Mouse (Mus musculus) CH12.LX (cell line): ENCODE data around the gene Mttp. TPM values are rescaled to one million over a fixed set of nuclear protein-coding genes. Genes with fewer than 3 reads are reported as not detected.

Experiments used
- DNase-seq: peaks from one replicate; pipeline ENCODE4 v3.0.0-alpha.2; 2013; ENCODE audit errors: extremely low read depth
- H3K27ac ChIP-seq: 2 replicates; pipeline ENCODE4 v1.5.1; 2012; ENCODE audit warnings: low read depth, mild to moderate bottlenecking, control low read depth, moderate library complexity; ENCODE audit not compliant: insufficient read depth
- H3K27me3 ChIP-seq: replicated peaks from 2 replicates; pipeline ENCODE3; 2012; ENCODE audit warnings: inconsistent platforms
- H3K36me3 ChIP-seq, 2 experiments: replicated peaks in 1 of 2; 2 replicates each; pipeline versions ENCODE3 to v1.6.1; 2012; ENCODE audit warnings: inconsistent platforms in 1 of 2, low read length in 1 of 2, mild to moderate bottlenecking in 1 of 2, mixed read lengths in 1 of 2, moderate library complexity in 1 of 2; ENCODE audit not compliant: control insufficient read depth in 1 of 2, insufficient read depth in 1 of 2
- H3K4me1 ChIP-seq, 2 experiments: 2 replicates each; pipeline ENCODE4 v1.6.1; 2012; ENCODE audit warnings: inconsistent platforms in 1 of 2, moderate library complexity in 1 of 2; ENCODE audit not compliant: insufficient read depth in 2 of 2, control insufficient read depth in 1 of 2
- H3K4me2 ChIP-seq: 2 replicates; pipeline ENCODE4 v1.6.1; 2012; ENCODE audit warnings: low read depth, mild to moderate bottlenecking, control low read depth; ENCODE audit not compliant: poor library complexity, insufficient read depth, severe bottlenecking
- H3K4me3 ChIP-seq, 3 experiments: fragments of 150-350 bp in 1 of 3; sonication (generic) in 1 of 3; replicated peaks in 1 of 3; 2 replicates each; pipeline versions ENCODE3 to v1.5.1; 2011 to 2012; ENCODE audit warnings: low read depth in 2 of 3, low read length in 2 of 3, mild to moderate bottlenecking in 2 of 3, moderate library complexity in 2 of 3, control low read depth in 1 of 3, improper control_type of control experiment in 1 of 3, inconsistent platforms in 1 of 3, mixed read lengths in 1 of 3; ENCODE audit not compliant: poor library complexity in 1 of 3
- H3K79me2 ChIP-seq: replicated peaks from 2 replicates; pipeline ENCODE4 v1.6.1; 2012; ENCODE audit warnings: mild to moderate bottlenecking, moderate library complexity; ENCODE audit not compliant: control insufficient read depth, poor library complexity, insufficient read depth, severe bottlenecking; ENCODE audit errors: extremely low read depth
- H3K9ac ChIP-seq: 2 replicates; pipeline ENCODE4 v1.6.1; 2012; ENCODE audit warnings: low read depth, mild to moderate bottlenecking, control low read depth, moderate library complexity; ENCODE audit not compliant: insufficient read depth
- H3K9me3 ChIP-seq: replicated peaks from 2 replicates; pipeline ENCODE3; 2012; ENCODE audit warnings: low read length, inconsistent platforms, mixed read lengths
- CHD1 ChIP-seq: IDR thresholded peaks from 2 replicates; pipeline ENCODE4 v1.6.1; 2012; ENCODE audit warnings: low read depth, low read length, improper control_type of control experiment, inconsistent platforms
- CHD2 ChIP-seq: IDR thresholded peaks from 2 replicates; pipeline ENCODE4 v1.6.1; 2011; ENCODE audit warnings: low read length, improper control_type of control experiment
- ETS1 ChIP-seq: conservative IDR thresholded peaks from 2 replicates; pipeline ENCODE4 v1.6.1; 2012; ENCODE audit warnings: low read depth, mild to moderate bottlenecking, inconsistent platforms, low read length, improper control_type of control experiment, moderate library complexity
- HCFC1 ChIP-seq: IDR thresholded peaks from 2 replicates; pipeline ENCODE4 v1.6.1; 2012; ENCODE audit warnings: low read depth, mild to moderate bottlenecking, inconsistent platforms, low read length, improper control_type of control experiment
- MAX ChIP-seq: IDR thresholded peaks from 2 replicates; pipeline ENCODE4 v1.6.1; 2011; ENCODE audit warnings: low read length, improper control_type of control experiment
- MXI1 ChIP-seq: IDR thresholded peaks from 2 replicates; pipeline ENCODE4 v1.6.1; 2011; ENCODE audit warnings: mild to moderate bottlenecking, low read depth, low read length, improper control_type of control experiment
- POLR2A ChIP-seq: IDR thresholded peaks from 2 replicates; pipeline ENCODE4 v1.6.1; 2011; ENCODE audit warnings: low read depth, mild to moderate bottlenecking, improper control_type of control experiment, low read length
- POLR2AphosphoS2 ChIP-seq: IDR thresholded peaks from 2 replicates; pipeline ENCODE4 v1.6.1; 2011; ENCODE audit warnings: low read depth, low read length, improper control_type of control experiment
- RCOR1 ChIP-seq: conservative IDR thresholded peaks from 2 replicates; pipeline ENCODE4 v1.6.1; 2012; ENCODE audit warnings: low read depth, mild to moderate bottlenecking, inconsistent platforms, low read length, improper control_type of control experiment
- TCF12 ChIP-seq: IDR thresholded peaks from 2 replicates; pipeline ENCODE4 v1.6.1; 2014; ENCODE audit warnings: low read depth, mild to moderate bottlenecking, inconsistent platforms, low read length, improper control_type of control experiment
- USF1 ChIP-seq: IDR thresholded peaks from 2 replicates; pipeline ENCODE4 v1.6.1; 2014; ENCODE audit warnings: low read depth, mild to moderate bottlenecking, inconsistent platforms, low read length, improper control_type of control experiment
- USF2 ChIP-seq: conservative IDR thresholded peaks from 2 replicates; pipeline ENCODE4 v1.6.1; 2011; ENCODE audit warnings: low read depth, low read length, improper control_type of control experiment
- ZKSCAN1 ChIP-seq: IDR thresholded peaks from 2 replicates; pipeline ENCODE4 v1.6.1; 2012; ENCODE audit warnings: low read depth, inconsistent platforms, low read length, improper control_type of control experiment, borderline replicate concordance
- ZMIZ1 ChIP-seq: IDR thresholded peaks from 2 replicates; pipeline ENCODE4 v1.6.1; 2012; ENCODE audit warnings: low read depth, mild to moderate bottlenecking, inconsistent platforms, low read length, improper control_type of control experiment
- dilution Hi-C: fragments of 300-500 bp; cut with MboI; formaldehyde crosslinking; loops from 2 replicates; pipeline ENCODE4 v1.14.3; 2020; ENCODE audit warnings: low sequenced_read_pairs; ENCODE audit not compliant: extremely low pct_unique_long_range_greater_than_20kb, extremely low pct_ligation_motif_present
- in situ Hi-C: fragments of 300-500 bp; cut with MboI; formaldehyde crosslinking; loops from 3 replicates; pipeline ENCODE4 v1.14.3; 2019; ENCODE audit warnings: low sequenced_read_pairs, low pct_ligation_motif_present, low pct_unique_long_range_greater_than_20kb, mixed read lengths
- polyA plus RNA-seq: library from polyadenylated mRNA; unstranded; fragments of >175 nt; gene quantifications from 2 replicates; pipeline ENCODE4 v1.2.1, GENCODE M21; 2012; ENCODE audit warnings: low read depth; ENCODE audit not compliant: insufficient read length
- total RNA-seq, 2 experiments: library from RNA; depleted of rRNA; stranded (reverse); fragments of 300-350 nt in 1 of 2; fragments of >200 nt in 1 of 2; gene quantifications; 2 replicates each; pipeline ENCODE4 v1.2.3; 2012 to 2014

Mttp gene
- total and polyA plus RNA-seq, 3 experiments: 4.5 to 6.3 (median 5.9) TPM

DNA sequence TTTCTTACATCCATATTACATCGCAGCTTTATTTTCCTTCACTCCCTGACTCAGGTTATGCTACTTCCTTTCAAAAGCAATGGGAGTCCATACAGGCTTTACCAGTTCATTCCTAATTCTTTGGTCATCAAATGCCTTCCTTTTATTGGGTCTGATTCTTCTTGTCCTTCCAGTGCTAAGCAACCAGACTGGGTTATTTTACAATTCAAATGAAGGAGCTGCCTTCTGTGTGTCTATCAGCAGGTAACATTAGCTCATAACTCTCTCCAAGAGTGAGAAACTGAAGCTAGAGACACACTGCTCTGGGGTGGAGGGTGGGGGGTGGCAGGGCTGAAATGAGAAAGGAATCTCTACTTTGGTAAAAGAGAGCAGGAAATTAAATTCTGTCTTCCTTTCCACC is 14.1 kb downstream of the Mttp start:
- no peak overlapping the region for H3K27ac ChIP-seq
- no peak for DNase-seq
- peaks cover 2 to 9% of the 10 kb centered on the region in 2 experiments; a peak in 1 of 4 replicates for H3K4me1 ChIP-seq
- no peak overlapping the region for H3K9ac ChIP-seq
- H3K79me2 ChIP-seq: no peaks in the 10 kb centered on the region
- in situ Hi-C loops: loop anchor here (5.0 kb wide), 1 partner anchor 63 kb away; the partner anchor contains the start of genes 1110002E22Rik and Gm5105
- no peak overlapping the region for H3K4me2 ChIP-seq
- H3K27me3 ChIP-seq: no peaks in the 10 kb centered on the region
- H3K36me3 ChIP-seq: peaks cover 0 to 2% of the 10 kb centered on the region in 2 experiments
- dilution Hi-C loops: loop anchor here (25.0 kb wide), 1 partner anchor 343 kb away; no protein-coding TSS in a partner anchor
- no peak overlapping the region for H3K4me3 ChIP-seq
- H3K9me3 ChIP-seq: no peaks in the 10 kb centered on the region
- TF ChIP-seq USF1 (no peak), HCFC1 (no peak), CHD2 (no peak), USF2 (no peak), CHD1 (no peak), MAX (no peak), POLR2A (no peak), ETS1 (no peak), POLR2AphosphoS2 (no peak)
- TF ChIP-seq, all 38 proteins: peak for 0

DNA sequence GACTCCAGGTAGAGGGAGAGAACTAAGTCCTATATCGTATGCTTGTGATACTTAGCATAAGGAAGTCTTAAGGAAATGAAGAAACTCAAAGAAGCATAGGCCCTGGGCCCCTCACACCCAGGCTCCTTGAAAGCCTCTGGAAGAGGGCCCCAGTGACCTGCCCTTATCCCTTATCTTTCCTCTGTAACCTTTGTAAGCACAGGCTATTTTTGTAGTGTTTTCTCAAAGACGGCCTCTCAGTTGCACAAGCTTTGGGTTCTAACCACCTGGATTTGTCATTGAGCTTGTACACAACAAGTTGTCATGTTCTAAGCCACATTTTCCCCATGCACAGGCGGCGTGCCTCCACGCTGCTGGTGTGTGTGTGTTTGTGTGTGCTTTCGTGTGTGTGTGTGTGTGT is 15.7 kb downstream of the Mttp start:
- Histone ChIP-seq H3K4me1 (peaks cover 2 to 9% of the 10 kb centered on the region in 2 experiments; a peak in 2 of 4 replicates), H3K4me2 (no peak overlapping the region), H3K4me3 (no peak overlapping the region), H3K27ac (no peak overlapping the region), H3K9ac (no peak overlapping the region), H3K79me2 (no peaks in the 10 kb centered on the region), H3K36me3 (peaks cover 0 to 2% of the 10 kb centered on the region in 2 experiments), H3K9me3 (no peaks in the 10 kb centered on the region), H3K27me3 (no peaks in the 10 kb centered on the region)
- TF ChIP-seq ETS1 (no peak), TCF12 (no peak), MXI1 (no peak), ZMIZ1 (no peak), RCOR1 (no peak), POLR2A (no peak), ZKSCAN1 (no peak)
- dilution Hi-C loops (loop anchor here (25.0 kb wide), 1 partner anchor 342 kb away; no protein-coding TSS in a partner anchor), in situ Hi-C loops (no loop called here)
- no peak for DNase-seq

GRCm38 (mm10) chr3:138123842-138124241 is 20.9 kb downstream of the Mttp start:
- no peak overlapping the region for H3K27ac ChIP-seq
- dilution Hi-C loops: no loop called here
- no peaks in the 10 kb centered on the region for H3K27me3 ChIP-seq
- in situ Hi-C loops: no loop called here
- H3K4me1 ChIP-seq: peaks cover 5 to 8% of the 10 kb centered on the region in 2 experiments
- H3K9ac ChIP-seq: no peak overlapping the region
- peak overlapping the region; percentile 18 for H3K4me2 ChIP-seq
- H3K36me3 ChIP-seq: no peaks in the 10 kb centered on the region
- no peaks in the 10 kb centered on the region for H3K9me3 ChIP-seq
- no peaks in the 10 kb centered on the region for H3K79me2 ChIP-seq
- no peak for TF ChIP-seq TCF12
- TF ChIP-seq CHD1: no peak
- DNase-seq: no peak
- no peak overlapping the region for H3K4me3 ChIP-seq
